In genomic region chr8:92674244-92675128, GRCm38 (mm10) we compare ENCODE assay signal across 9 mouse cellular contexts. TPM values are rescaled to one million over a fixed set of nuclear protein-coding genes. Genes with fewer than 3 reads are reported as not detected.
DNase-seq lines count a peak whose midpoint lies in the region; ATAC-seq and TF ChIP-seq lines count a peak whose summit lies in the region.
"Had no signal": no experiment of that assay in that cellular context is flagged by ENCODE, and none has a peak within 500 bp of the region (broad histone marks: within the 10 kb centered on the region; RNA-seq: fewer than 3 reads in every experiment).

TSS of gene Irx6 (plus strand) at chr8:92674288.

- under 1% methylated on average over 60 of the region's 62 CpGs for WGBS in heart, embryonic 10.5 days
- WGBS in midbrain, embryonic 13.5 days: under 1% methylated on average over 60 of the region's 62 CpGs
- under 1% methylated on average over 60 of the region's 62 CpGs for WGBS in cerebellum, adult 2 months

- peak within 1 kb of the TSS; percentile 77 for H3K4me2 ChIP-seq in midbrain, embryonic 13.5 days (replicated peaks)

- no peak for TF ChIP-seq CTCF in cerebellum, adult 2 months (IDR thresholded peaks at IDR 0.05; ENCODE audit: borderline replicate concordance, insufficient read depth, low read depth, low read length)

- peak within 1 kb of the TSS; percentile 56 for H3K9ac ChIP-seq in midbrain, embryonic 13.5 days (replicated peaks)

- peak; percentile 22; the same call in 1 of the 2 replicates for ATAC-seq in midbrain, embryonic 13.5 days

- peaks cover 99% of the 10 kb centered on the region for H3K27me3 ChIP-seq in heart, embryonic 10.5 days (ENCODE audit: insufficient read depth, poor library complexity, severe bottlenecking)
- peaks cover 79% of the 10 kb centered on the region for H3K27me3 ChIP-seq in midbrain, embryonic 13.5 days
- H3K27me3 ChIP-seq in cerebellum, adult 2 months (ENCODE audit: control insufficient read depth, insufficient read depth, low read length): peaks cover 4% of the 10 kb centered on the region; the same call in 1 of the 2 replicates

- peak within 1 kb of the TSS; percentile 64 for H3K4me3 ChIP-seq in heart, embryonic 10.5 days
- H3K4me3 ChIP-seq in brown adipose tissue, adult 24 weeks (ENCODE audit: insufficient read depth, low read depth, low read length): peak within 1 kb of the TSS; percentile 16
- peak within 1 kb of the TSS; percentile 48 for H3K4me3 ChIP-seq in midbrain, embryonic 13.5 days (replicated peaks)
- H3K4me3 ChIP-seq in cerebellum, adult 2 months (replicated peaks; ENCODE audit: insufficient read depth, low read depth, low read length): no peak within 1 kb of the TSS
- H3K4me3 ChIP-seq: megakaryocyte, embryonic 14.5 days had no signal

- no peak for TF ChIP-seq POLR2A in cerebellum, adult 2 months (IDR thresholded peaks at IDR 0.05; ENCODE audit: borderline replicate concordance, insufficient read depth, low read length)

- no peak for DNase-seq in heart, embryonic 10.5 days (ENCODE audit: low spot score)
- no peak for DNase-seq in heart, postnatal 25 days (ENCODE audit: low spot score)
- DNase-seq in heart, postnatal 4 days: peak; percentile 11
- no peak for DNase-seq in cerebellum, adult 2 months
- DNase-seq in spleen, adult 12 weeks (ENCODE audit: low spot score): no peak
- DNase-seq in cerebellum, adult 8-10 months: no peak

- peaks cover 34% of the 10 kb centered on the region for H3K4me1 ChIP-seq in heart, embryonic 10.5 days
- H3K4me1 ChIP-seq in brown adipose tissue, adult 24 weeks (ENCODE audit: control insufficient read depth, insufficient read depth, insufficient read length, low read length): no peaks in the 10 kb centered on the region
- peaks cover 59% of the 10 kb centered on the region for H3K4me1 ChIP-seq in midbrain, embryonic 13.5 days (replicated peaks)
- H3K4me1 ChIP-seq in cerebellum, adult 2 months (ENCODE audit: control insufficient read depth, insufficient read depth, low read length): no peaks in the 10 kb centered on the region
- H3K4me1 ChIP-seq: megakaryocyte, embryonic 14.5 days had no signal

- no peaks in the 10 kb centered on the region for H3K9me3 ChIP-seq in heart, embryonic 10.5 days
- no peaks in the 10 kb centered on the region for H3K9me3 ChIP-seq in midbrain, embryonic 13.5 days
- H3K9me3 ChIP-seq: megakaryocyte, embryonic 14.5 days had no signal

- intact Hi-C loops in heart, postnatal 25 days (cut with DNase I): no loop called here

- H3K36me3 ChIP-seq in heart, embryonic 10.5 days: no peaks in the 10 kb centered on the region
- no peaks in the 10 kb centered on the region for H3K36me3 ChIP-seq in midbrain, embryonic 13.5 days

- peak within 1 kb of the TSS; percentile 66; the same call in 1 of the 2 replicates for H3K27ac ChIP-seq in heart, embryonic 10.5 days
- no peak within 1 kb of the TSS for H3K27ac ChIP-seq in brown adipose tissue, adult 24 weeks (replicated peaks; ENCODE audit: low read depth, low read length)
- H3K27ac ChIP-seq in midbrain, embryonic 13.5 days: no peak within 1 kb of the TSS
- H3K27ac ChIP-seq in cerebellum, adult 2 months (ENCODE audit: insufficient read depth, low read length): no peak within 1 kb of the TSS

RNA-seq across cellular contexts. Expression of gene Irx6, which starts in this region (rescaled TPM):
- polyA plus RNA-seq in heart, embryonic 10.5 days (2016; fragmentation: Nextera tagmentation; extraction: Ambion mirVana): 2.9 and 4.9 TPM in 2 replicates
- total RNA-seq in heart, postnatal 25 days (2021): not detected
- polyA plus RNA-seq in brown adipose tissue, adult 24 weeks (2012; ENCODE audit: insufficient read depth, insufficient read length, missing spikeins): not detected in 2 replicates
- total RNA-seq in heart, postnatal 4 days (2021): not detected
- 4.0 and 6.6 TPM in 2 replicates for polyA plus RNA-seq in midbrain, embryonic 13.5 days (2015; fragmentation: Nextera tagmentation; extraction: Ambion mirVana)
- polyA plus RNA-seq in cerebellum, adult 2 months (2012; rRNA removed): 0.30 and 0.41 TPM in 2 replicates

Comparison
In these comparisons a context has a peak if more than half of its experiments do, and no peak if none do; other contexts are left out.
1. Peak in DNase-seq in heart, postnatal 4 days; RNA of the gene not detected or under 1 TPM.